Mouse (Mus musculus): Measurements from ENCODE around the gene Bak1. TPM values are rescaled to one million over a fixed set of nuclear protein-coding genes. Genes with fewer than 3 reads are reported as not detected.

The Bak1 gene
- polyA plus RNA-seq, 1 experiment, result 8.1 TPM

DNA sequence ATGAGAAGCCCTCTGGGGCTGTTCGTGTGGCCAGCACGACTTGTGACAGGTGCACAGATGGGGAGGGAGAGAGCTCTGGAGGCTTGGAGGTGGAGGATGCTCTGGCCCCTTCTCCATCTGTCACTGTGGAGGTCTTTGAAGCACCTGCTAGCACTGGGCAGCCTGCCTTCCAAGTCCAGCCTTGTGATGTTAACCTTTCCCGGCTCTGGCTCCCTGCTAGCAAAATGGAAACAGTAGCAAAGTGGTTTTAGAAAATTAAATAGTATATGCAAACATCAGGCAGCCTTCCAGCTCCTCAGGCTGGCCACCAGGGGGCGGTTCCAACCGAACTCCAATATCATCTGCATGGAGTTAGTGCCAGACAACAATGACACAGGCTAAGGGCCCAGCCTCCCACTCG lies 42.8 kb upstream of the Bak1 start:
- Histone ChIP-seq H3K4me1 (ENCODE audit: control insufficient read depth) (peaks cover 19% of the 10 kb centered on the region), H3K36me3 (ENCODE audit: control insufficient read depth) (no peaks in the 10 kb centered on the region), H3K4me3 (replicated peaks) (no peak overlapping the region), H3K27me3 (ENCODE audit: control insufficient read depth) (no peaks in the 10 kb centered on the region), H3K9me3 (ENCODE audit: control insufficient read depth, low read length) (no peaks in the 10 kb centered on the region)
- TF ChIP-seq TAL1 (IDR thresholded peaks at IDR 0.05; ENCODE audit: low read length) (no peak), GATA1 (IDR thresholded peaks at IDR 0.05; ENCODE audit: low read length) (no peak)

DNA sequence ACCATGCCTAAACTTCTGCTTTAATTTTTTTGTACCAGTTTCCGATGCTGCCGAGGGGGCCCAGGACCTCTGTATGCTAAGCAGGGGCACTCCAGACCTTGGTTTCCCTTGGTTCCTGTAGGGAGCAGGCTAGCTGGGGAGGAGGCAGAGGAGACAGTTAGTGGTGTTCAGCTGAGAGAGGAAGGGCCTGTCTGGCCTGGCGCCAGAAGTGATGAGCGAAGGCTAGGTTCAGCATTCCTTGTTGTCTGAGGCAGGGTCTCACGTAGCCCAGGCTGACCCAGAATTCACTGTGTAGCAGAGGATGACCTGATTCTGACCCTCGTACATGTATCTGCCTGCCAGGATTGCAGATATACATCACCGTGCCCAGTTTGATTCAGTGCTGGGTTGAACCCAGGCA lies 42.1 kb upstream of the Bak1 start:
- Histone ChIP-seq H3K36me3 (ENCODE audit: control insufficient read depth) (no peaks in the 10 kb centered on the region), H3K4me1 (ENCODE audit: control insufficient read depth) (peaks cover 26% of the 10 kb centered on the region), H3K9me3 (ENCODE audit: control insufficient read depth, low read length) (no peaks in the 10 kb centered on the region), H3K4me3 (replicated peaks) (no peak overlapping the region), H3K27me3 (ENCODE audit: control insufficient read depth) (no peaks in the 10 kb centered on the region)
- TF ChIP-seq GATA1 (IDR thresholded peaks at IDR 0.05; ENCODE audit: low read length) (no peak), TAL1 (IDR thresholded peaks at IDR 0.05; ENCODE audit: low read length) (no peak)

- H3K36me3 ChIP-seq (ENCODE audit: control insufficient read depth), result no peaks in the 10 kb centered on the region
- H3K9me3 ChIP-seq (ENCODE audit: control insufficient read depth, low read length), result no peaks in the 10 kb centered on the region
- no peak overlapping the region for H3K4me3 ChIP-seq (replicated peaks)
- no peak for TF ChIP-seq TAL1 (IDR thresholded peaks at IDR 0.05; ENCODE audit: low read length)
- no peak for TF ChIP-seq GATA1 (IDR thresholded peaks at IDR 0.05; ENCODE audit: low read length)
- no peaks in the 10 kb centered on the region for H3K27me3 ChIP-seq (ENCODE audit: control insufficient read depth)
- H3K4me1 ChIP-seq (ENCODE audit: control insufficient read depth), result peaks cover 21% of the 10 kb centered on the region
Observed at GRCm38 (mm10) chr17:27069071-27069470, 40.3 kb upstream of the Bak1 start.

DNA sequence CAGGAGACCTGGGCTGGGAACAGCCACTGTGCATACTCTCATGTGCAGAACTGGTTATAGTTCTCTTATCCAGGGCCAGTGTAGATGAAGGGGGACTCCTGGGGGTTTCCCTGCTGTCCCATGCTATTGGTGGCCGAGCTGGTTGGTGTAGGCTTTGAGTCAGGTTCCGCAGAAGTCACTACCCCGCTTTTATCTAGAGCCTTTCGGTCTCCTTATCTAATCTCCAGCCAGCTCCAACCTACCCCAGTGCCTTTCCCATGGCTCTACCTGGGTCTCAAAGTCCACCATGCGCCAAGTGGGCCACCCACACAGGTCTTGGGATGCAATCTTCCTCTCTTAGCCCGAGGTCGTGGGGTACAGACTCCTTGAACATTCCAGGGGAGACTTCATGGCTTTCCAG lies 37.3 kb upstream of the Bak1 start:
- Histone ChIP-seq H3K36me3 (ENCODE audit: control insufficient read depth) (no peaks in the 10 kb centered on the region), H3K9me3 (ENCODE audit: control insufficient read depth, low read length) (peaks cover 3% of the 10 kb centered on the region; the same call in 1 of the 2 replicates), H3K4me3 (replicated peaks) (no peak overlapping the region), H3K4me1 (ENCODE audit: control insufficient read depth) (peaks cover 25% of the 10 kb centered on the region), H3K27me3 (ENCODE audit: control insufficient read depth) (no peaks in the 10 kb centered on the region)
- TF ChIP-seq GATA1 (IDR thresholded peaks at IDR 0.05; ENCODE audit: low read length) (no peak), TAL1 (IDR thresholded peaks at IDR 0.05; ENCODE audit: low read length) (no peak)

DNA sequence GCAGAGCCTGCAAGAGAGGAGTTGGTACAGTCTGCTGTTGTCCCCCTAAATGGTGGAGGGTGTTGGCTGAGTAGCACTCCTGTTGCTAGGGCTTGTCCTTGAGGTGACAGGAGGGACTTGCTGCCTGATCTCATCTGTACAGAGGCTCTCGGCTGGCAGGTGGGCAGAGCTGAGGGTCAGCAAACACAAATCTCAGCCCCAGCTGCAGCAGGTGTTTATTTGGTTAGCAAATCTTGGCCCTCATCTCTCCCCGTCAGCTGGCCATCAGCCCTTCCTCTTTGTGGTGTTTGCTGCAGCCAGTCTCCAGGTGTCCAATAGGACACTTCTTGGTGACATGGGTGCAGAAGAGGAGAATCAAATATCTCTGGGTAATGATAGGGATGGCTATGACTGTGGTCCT lies 35.4 kb upstream of the Bak1 start:
- Histone ChIP-seq H3K27me3 (ENCODE audit: control insufficient read depth) (peaks cover 3% of the 10 kb centered on the region), H3K9me3 (ENCODE audit: control insufficient read depth, low read length) (peaks cover 3% of the 10 kb centered on the region; the same call in 1 of the 2 replicates), H3K4me1 (ENCODE audit: control insufficient read depth) (peaks cover 25% of the 10 kb centered on the region), H3K36me3 (ENCODE audit: control insufficient read depth) (no peaks in the 10 kb centered on the region), H3K4me3 (replicated peaks) (no peak overlapping the region)
- TF ChIP-seq GATA1 (IDR thresholded peaks at IDR 0.05; ENCODE audit: low read length), result no peak
- no peak for TF ChIP-seq TAL1 (IDR thresholded peaks at IDR 0.05; ENCODE audit: low read length)

GRCm38 (mm10) chr17:27063717-27064116 lies 34.9 kb upstream of the Bak1 start:
- Histone ChIP-seq H3K4me1 (ENCODE audit: control insufficient read depth) (peaks cover 25% of the 10 kb centered on the region), H3K36me3 (ENCODE audit: control insufficient read depth) (no peaks in the 10 kb centered on the region), H3K9me3 (ENCODE audit: control insufficient read depth, low read length) (peaks cover 3% of the 10 kb centered on the region; the same call in 1 of the 2 replicates), H3K27me3 (ENCODE audit: control insufficient read depth) (peaks cover 8% of the 10 kb centered on the region), H3K4me3 (replicated peaks) (no peak overlapping the region)
- TF ChIP-seq GATA1 (IDR thresholded peaks at IDR 0.05; ENCODE audit: low read length) (no peak), TAL1 (IDR thresholded peaks at IDR 0.05; ENCODE audit: low read length) (no peak)

- H3K27me3 ChIP-seq (ENCODE audit: control insufficient read depth), result peaks cover 18% of the 10 kb centered on the region
Observed at GRCm38 (mm10) chr17:27062684-27063083, 33.9 kb upstream of the Bak1 start.

DNA sequence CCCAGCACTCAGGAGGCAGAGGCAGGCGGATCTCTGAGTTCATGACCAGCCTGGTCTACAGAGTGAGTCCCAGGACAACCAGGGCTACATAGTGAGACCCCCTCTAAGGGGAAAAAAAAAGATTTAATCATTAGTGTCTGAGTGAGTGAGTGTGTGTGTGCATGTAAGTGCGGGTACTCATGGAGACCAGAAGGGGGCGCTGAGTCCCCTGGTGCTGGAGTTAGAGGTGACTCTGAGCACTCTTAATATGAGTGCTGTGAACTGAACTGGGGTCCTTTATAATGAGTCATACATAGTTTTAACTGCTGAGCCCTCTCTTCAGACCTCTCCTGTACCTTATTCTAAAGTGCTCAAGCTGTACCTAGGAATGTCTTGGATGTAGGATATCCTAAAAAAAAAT lies 32.9 kb upstream of the Bak1 start:
- TF ChIP-seq GATA1 (IDR thresholded peaks at IDR 0.05; ENCODE audit: low read length), result no peak
- H3K9me3 ChIP-seq (ENCODE audit: control insufficient read depth, low read length), result peaks cover 3% of the 10 kb centered on the region; the same call in 1 of the 2 replicates
- H3K36me3 ChIP-seq (ENCODE audit: control insufficient read depth), result no peaks in the 10 kb centered on the region
- H3K4me1 ChIP-seq (ENCODE audit: control insufficient read depth), result peaks cover 27% of the 10 kb centered on the region
- no peak overlapping the region for H3K4me3 ChIP-seq (replicated peaks)
- H3K27me3 ChIP-seq (ENCODE audit: control insufficient read depth), result peaks cover 28% of the 10 kb centered on the region

More at GRCm38 (mm10) chr17:27062684-27063083, 33.9 kb upstream of the Bak1 start:
- no peaks in the 10 kb centered on the region for H3K36me3 ChIP-seq (ENCODE audit: control insufficient read depth)
- TF ChIP-seq GATA1 (IDR thresholded peaks at IDR 0.05; ENCODE audit: low read length) (no peak), TAL1 (IDR thresholded peaks at IDR 0.05; ENCODE audit: low read length) (no peak)
- peaks cover 3% of the 10 kb centered on the region; the same call in 1 of the 2 replicates for H3K9me3 ChIP-seq (ENCODE audit: control insufficient read depth, low read length)
- H3K4me1 ChIP-seq (ENCODE audit: control insufficient read depth), result peaks cover 25% of the 10 kb centered on the region
- no peak overlapping the region for H3K4me3 ChIP-seq (replicated peaks)

DNA sequence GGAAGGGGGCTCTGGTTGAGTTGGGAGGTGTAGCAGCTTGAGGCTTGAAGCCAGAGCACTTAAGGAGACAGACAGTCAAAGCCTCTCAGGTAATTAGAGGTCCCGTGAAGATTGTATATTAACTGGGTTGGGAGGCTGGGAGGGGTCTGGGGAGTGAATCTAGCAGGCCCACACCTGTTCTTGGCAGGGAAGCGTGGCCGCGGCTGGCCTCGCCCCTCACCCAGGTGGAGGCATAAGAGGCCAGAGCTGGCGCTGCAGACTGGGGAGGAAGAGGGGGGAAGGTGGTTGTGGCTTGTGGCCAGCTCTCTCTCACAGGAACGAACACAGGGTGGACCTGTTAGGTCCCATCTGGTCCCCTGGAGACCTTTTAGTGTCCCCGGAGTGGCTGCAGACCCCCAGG lies 31.9 kb upstream of the Bak1 start:
- no peak overlapping the region for H3K4me3 ChIP-seq (replicated peaks)
- H3K36me3 ChIP-seq (ENCODE audit: control insufficient read depth), result no peaks in the 10 kb centered on the region
- H3K4me1 ChIP-seq (ENCODE audit: control insufficient read depth), result peaks cover 17% of the 10 kb centered on the region
- TF ChIP-seq TAL1 (IDR thresholded peaks at IDR 0.05; ENCODE audit: low read length) (no peak), GATA1 (IDR thresholded peaks at IDR 0.05; ENCODE audit: low read length) (no peak)
- H3K9me3 ChIP-seq (ENCODE audit: control insufficient read depth, low read length), result peaks cover 3% of the 10 kb centered on the region; the same call in 1 of the 2 replicates
- H3K27me3 ChIP-seq (ENCODE audit: control insufficient read depth), result peaks cover 38% of the 10 kb centered on the region

GRCm38 (mm10) chr17:27057517-27058055 lies 28.8 kb upstream of the Bak1 start:
- H3K4me3 ChIP-seq (replicated peaks), result peak overlapping the region; percentile 57
- H3K27me3 ChIP-seq (ENCODE audit: control insufficient read depth), result peaks cover 38% of the 10 kb centered on the region
- no peaks in the 10 kb centered on the region for H3K36me3 ChIP-seq (ENCODE audit: control insufficient read depth)
- H3K4me1 ChIP-seq (ENCODE audit: control insufficient read depth), result peaks cover 9% of the 10 kb centered on the region
- H3K9me3 ChIP-seq (ENCODE audit: control insufficient read depth, low read length), result peaks cover 3% of the 10 kb centered on the region; the same call in 1 of the 2 replicates
- TF ChIP-seq TAL1 (IDR thresholded peaks at IDR 0.05; ENCODE audit: low read length) (no peak), GATA1 (IDR thresholded peaks at IDR 0.05; ENCODE audit: low read length) (no peak)
